Mouse (Mus musculus) thymus, adult 2 months (tissue): ENCODE data around the gene Stx5a.

Experiments used
- CTCF ChIP-seq: fragments of 200-500 bp; IDR thresholded peaks from 2 replicates; pipeline ENCODE4 v1.5.1; 2012; ENCODE audit warnings: mild to moderate bottlenecking, control low read depth, low read length, moderate library complexity, borderline replicate concordance; ENCODE audit not compliant: control insufficient read depth, poor library complexity, insufficient read depth; ENCODE audit errors: extremely low read depth
- POLR2A ChIP-seq: fragments of 200-500 bp; IDR thresholded peaks from 2 replicates; pipeline ENCODE4 v1.6.1; 2012; ENCODE audit warnings: mild to moderate bottlenecking, low read length, control low read depth, moderate library complexity; ENCODE audit not compliant: control insufficient read depth, poor library complexity, insufficient read depth; ENCODE audit errors: extremely low read depth

DNA sequence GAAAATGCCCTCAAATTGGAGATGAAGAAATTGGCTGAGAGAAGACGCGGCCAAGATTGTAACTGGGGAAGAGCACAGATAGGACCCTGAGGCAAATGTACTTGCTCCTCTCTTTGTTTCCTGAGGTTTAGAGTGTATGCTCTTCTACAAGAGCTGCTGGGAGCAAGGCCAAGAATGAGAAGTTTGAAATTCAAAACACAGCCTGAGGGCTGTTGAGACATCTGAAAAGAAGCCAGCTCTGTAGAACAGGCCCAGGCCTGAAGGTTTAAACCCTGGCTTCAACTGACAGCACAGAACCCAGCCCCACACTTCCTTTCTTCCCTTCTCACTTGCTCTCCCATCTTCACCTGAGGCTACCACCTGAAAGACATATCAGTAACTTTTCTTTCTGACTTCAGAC, 31.2 kb upstream of the Stx5a start:
- TF ChIP-seq CTCF (no peak), POLR2A (no peak)
